Mouse (Mus musculus): Measurements from ENCODE around the gene Kdm4c.

DNA sequence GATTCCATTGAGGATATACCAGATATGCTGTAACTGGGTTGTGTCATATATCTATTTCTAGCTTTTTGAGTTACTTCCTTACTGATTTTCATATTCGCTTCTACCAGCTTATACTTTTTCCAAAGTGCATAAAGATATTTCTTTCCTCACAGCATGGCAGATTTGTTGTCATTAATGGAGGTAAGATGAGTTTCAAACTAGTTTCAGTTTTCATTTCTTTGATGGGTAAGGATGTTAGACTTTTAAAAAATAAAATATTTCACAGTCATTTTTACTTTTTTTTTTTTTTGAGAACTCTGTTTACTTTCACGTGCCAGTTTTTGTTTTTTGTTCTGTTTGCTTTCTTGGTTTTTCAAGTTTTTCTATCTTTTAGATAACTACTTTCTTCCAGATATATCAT lies 70.6 kb downstream of the Kdm4c start:
- TF ChIP-seq MYOD1 (IDR thresholded peaks at IDR 0.05; ENCODE audit: control insufficient read depth in 1 of 3, insufficient read length in 2 of 3, low read depth in 2 of 3) = no peak
- TF ChIP-seq TCF12 (IDR thresholded peaks at IDR 0.05; ENCODE audit: insufficient read depth, poor library complexity, severe bottlenecking) = no peak
- TF ChIP-seq POLR2AphosphoS2 (IDR thresholded peaks at IDR 0.05; ENCODE audit: insufficient read length, low read depth) = no peak
- no peak for TF ChIP-seq POLR2A (IDR thresholded peaks at IDR 0.05; ENCODE audit: insufficient read length, low read depth)
- TF ChIP-seq E2F4 (IDR thresholded peaks at IDR 0.05; ENCODE audit: insufficient read depth) = no peak
- no peak for TF ChIP-seq TCF3 (IDR thresholded peaks at IDR 0.05; ENCODE audit: insufficient read length, low read depth)
- TF ChIP-seq MAX (IDR thresholded peaks at IDR 0.05; ENCODE audit: low read depth) = no peak

Measured in myocyte (in vitro differentiated cells).